Mouse (Mus musculus): Measurements from ENCODE around the gene Zfand2a. TPM values are rescaled to one million over a fixed set of nuclear protein-coding genes. Genes with fewer than 3 reads are reported as not detected.

Zfand2a gene
- polyA plus RNA-seq (2015; fragmentation: Nextera tagmentation; extraction: Ambion mirVana) = 3.1 and 3.3 TPM in 2 replicates

DNA sequence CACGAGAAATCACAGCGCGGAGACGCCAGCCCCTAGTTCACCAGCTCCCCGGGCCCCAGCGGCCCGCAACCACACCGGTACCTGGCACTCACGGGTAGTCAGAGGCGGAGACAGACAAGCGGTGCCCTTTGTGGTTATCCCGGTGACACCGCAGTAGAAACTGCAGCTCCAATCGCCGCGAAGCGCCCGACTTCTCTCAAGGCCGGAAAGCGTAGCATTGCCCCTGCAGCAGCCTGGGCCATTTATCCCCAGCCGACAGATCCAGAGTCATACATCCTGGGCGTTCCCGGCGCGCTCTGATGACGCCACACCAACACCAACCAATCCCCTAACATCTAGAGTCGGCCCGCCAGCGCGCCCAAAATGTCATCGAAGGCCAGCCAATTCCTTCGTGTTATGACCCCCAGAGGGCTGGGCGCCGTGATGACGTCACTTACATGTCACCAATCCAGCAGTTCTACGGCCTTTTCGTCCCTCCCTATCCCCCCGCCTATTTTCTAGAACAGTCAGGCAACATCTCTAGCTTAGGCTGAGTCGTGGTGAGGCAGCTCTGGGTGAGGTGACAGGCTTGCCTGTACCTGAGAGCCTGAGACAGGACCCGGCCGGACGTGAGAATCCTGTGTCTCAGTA, at the start of gene Zfand2a:
Gene Zfand2a, minus strand, starts transcription at position 365 of the 630 bp plus-strand sequence.

DNA sequence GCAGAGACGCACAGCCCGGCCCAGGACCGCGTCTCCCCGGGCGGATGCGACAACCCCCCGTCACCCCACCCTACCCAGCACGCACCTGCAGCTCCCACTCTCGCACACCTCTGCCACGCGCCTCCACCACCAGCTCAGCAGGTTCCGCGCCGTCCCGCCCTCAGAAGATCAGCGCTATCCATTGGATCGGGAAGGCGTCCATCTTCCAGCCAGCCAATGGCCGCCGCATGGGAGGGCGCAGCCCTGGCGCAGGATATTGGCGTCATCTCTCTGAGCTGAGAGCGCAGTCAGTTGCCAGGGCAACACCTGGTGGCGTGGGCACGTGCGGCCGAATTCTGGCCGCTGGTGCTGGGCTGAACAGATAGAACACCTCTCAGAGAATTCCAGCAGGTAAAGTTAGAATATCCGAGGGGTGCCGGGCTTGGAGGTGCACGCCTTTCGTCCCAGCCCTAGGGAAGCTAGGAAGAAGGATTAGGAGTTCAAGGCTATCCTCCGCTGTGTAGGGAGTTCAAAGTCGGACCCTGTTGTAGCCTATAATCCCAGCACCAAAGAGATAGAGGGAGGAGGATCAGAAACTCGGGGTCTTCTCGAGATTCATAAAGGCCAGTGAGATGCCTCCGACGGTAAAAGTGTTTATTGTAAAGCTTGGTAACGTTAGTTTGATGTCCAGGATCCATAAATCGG, 23.8 kb downstream of the Zfand2a start, which contains the start of gene 3110082I17Rik:
Gene 3110082I17Rik, minus strand, starts transcription at position 144 of the 684 bp plus-strand sequence.

DNA sequence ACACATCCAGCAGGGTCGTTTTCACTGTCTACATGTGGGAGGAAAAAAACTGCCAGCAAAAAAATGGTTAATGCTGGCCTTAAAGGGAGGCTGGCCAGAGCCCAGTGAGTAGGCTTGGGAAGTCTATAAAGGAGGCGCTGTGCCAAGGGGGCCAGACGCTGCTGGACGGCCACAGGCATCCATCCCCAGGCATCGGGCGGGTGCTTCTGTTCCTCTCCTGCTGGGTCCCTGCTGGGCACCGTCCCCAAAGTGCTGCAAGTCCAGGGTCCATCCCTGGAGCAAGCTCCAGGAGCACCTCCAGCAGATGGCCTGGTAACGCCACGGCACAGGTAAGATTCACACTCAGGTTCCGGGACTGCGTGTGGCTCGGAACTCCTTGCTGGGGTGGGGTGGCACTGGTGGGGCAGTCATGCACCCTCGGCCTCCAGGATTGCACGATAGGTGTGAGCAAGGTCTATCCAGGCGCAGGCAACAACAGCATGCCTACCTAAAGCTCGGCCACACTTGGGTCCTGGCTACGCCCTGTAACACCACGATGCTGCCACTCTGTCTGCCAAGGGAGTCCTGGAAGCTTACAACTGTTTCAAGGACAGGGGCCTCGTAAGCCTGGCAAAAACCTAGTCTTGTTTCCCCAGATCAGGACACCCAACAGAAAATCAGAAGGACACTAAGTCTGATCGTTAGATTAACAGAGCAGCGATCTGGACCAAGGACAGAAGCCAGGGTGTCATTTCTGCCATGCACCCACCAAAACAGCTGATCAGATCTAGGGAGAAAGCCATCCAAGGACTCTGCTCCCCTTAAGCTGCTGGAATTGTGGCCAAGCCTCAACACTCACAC, 61.1 kb downstream of the Zfand2a start, which contains the start of gene Gper1:
Gene Gper1, plus strand, starts transcription at position 126 of the 840 bp plus-strand sequence.

Other genes with a start within 250 kb of the Zfand2a start
- 160 and 187 TPM in 2 replicates for gene Get4, start 232.2 kb downstream of the Zfand2a start, polyA plus RNA-seq (2015; fragmentation: Nextera tagmentation; extraction: Ambion mirVana)
- 5.7 and 8.0 TPM in 2 replicates for gene Adap1, start 158.9 kb downstream of the Zfand2a start, polyA plus RNA-seq (2015; fragmentation: Nextera tagmentation; extraction: Ambion mirVana)
- gene Cox19, start 133.1 kb downstream of the Zfand2a start, polyA plus RNA-seq (2015; fragmentation: Nextera tagmentation; extraction: Ambion mirVana) = 51.9 and 58.0 TPM in 2 replicates
- gene Cyp2w1, start 131.9 kb downstream of the Zfand2a start, polyA plus RNA-seq (2015; fragmentation: Nextera tagmentation; extraction: Ambion mirVana) = not detected in 2 replicates
- gene Gpr146, start 106.9 kb downstream of the Zfand2a start, polyA plus RNA-seq (2015; fragmentation: Nextera tagmentation; extraction: Ambion mirVana) = 21.5 and 24.2 TPM in 2 replicates
- 3.1 and 5.5 TPM in 2 replicates for gene C130050O18Rik, start 79.3 kb downstream of the Zfand2a start, polyA plus RNA-seq (2015; fragmentation: Nextera tagmentation; extraction: Ambion mirVana)
- gene Gper1, start 61.4 kb downstream of the Zfand2a start, polyA plus RNA-seq (2015; fragmentation: Nextera tagmentation; extraction: Ambion mirVana) = 0.46 and 0.72 TPM in 2 replicates
- 23.7 and 26.7 TPM in 2 replicates for gene 3110082I17Rik, start 24.0 kb downstream of the Zfand2a start, polyA plus RNA-seq (2015; fragmentation: Nextera tagmentation; extraction: Ambion mirVana)
- gene Uncx, start 58.9 kb upstream of the Zfand2a start, polyA plus RNA-seq (2015; fragmentation: Nextera tagmentation; extraction: Ambion mirVana) = not detected in 2 replicates

Data from spleen, postnatal 0 days (tissue).